Mouse (Mus musculus) heart, postnatal 4 days (tissue): Measurements from ENCODE around the gene Mrrf. TPM values are rescaled to one million over a fixed set of nuclear protein-coding genes. Genes with fewer than 3 reads are reported as not detected.
"Not testable (repeated sequence)": the region's sequence is repeated elsewhere in the genome, so short reads cannot be mapped to it uniquely, and the experiment has no call there.

Experiments used
- DNase-seq: peaks from one replicate; pipeline ENCODE4 v3.0.0; 2021
- total RNA-seq, 2 experiments: library from RNA; stranded (reverse); gene quantifications; 2 replicates each; pipeline ENCODE4 v1.2.3; 2021

Gene Mrrf
- total RNA-seq, 2 experiments from 2014 or later: 37.3 to 39.1 TPM

GRCm38 (mm10) chr2:36135887-36136286 is 302 bp upstream of the Mrrf start:
- no peak for DNase-seq

- DNase-seq: no peak
Observed at GRCm38 (mm10) chr2:36139096-36139495, 2.9 kb downstream of the Mrrf start.

- DNase-seq: no peak
Observed at GRCm38 (mm10) chr2:36148876-36149365, 12.7 kb downstream of the Mrrf start.

GRCm38 (mm10) chr2:36152401-36152800 is 16.2 kb downstream of the Mrrf start:
- not testable (repeated sequence) for DNase-seq

- no peak for DNase-seq
Observed at GRCm38 (mm10) chr2:36157461-36157860, 21.3 kb downstream of the Mrrf start.

- no peak for DNase-seq
Observed at GRCm38 (mm10) chr2:36159336-36159735, 23.1 kb downstream of the Mrrf start.

- DNase-seq: no peak
Observed at GRCm38 (mm10) chr2:36167990-36168618, 31.9 kb downstream of the Mrrf start.

- DNase-seq: no peak
Observed at GRCm38 (mm10) chr2:36169176-36169575, 33.0 kb downstream of the Mrrf start.

GRCm38 (mm10) chr2:36172136-36172535 is 35.9 kb downstream of the Mrrf start:
- no peak for DNase-seq

- DNase-seq: no peak
Observed at GRCm38 (mm10) chr2:36172574-36172973, 36.4 kb downstream of the Mrrf start.

GRCm38 (mm10) chr2:36179487-36179886 is 43.3 kb downstream of the Mrrf start:
- no peak for DNase-seq

- not testable (repeated sequence) for DNase-seq
Observed at GRCm38 (mm10) chr2:36181587-36182368, 45.6 kb downstream of the Mrrf start.

GRCm38 (mm10) chr2:36183278-36183677 is 47.1 kb downstream of the Mrrf start:
- DNase-seq: peak; percentile 61

GRCm38 (mm10) chr2:36184192-36184591 is 48.0 kb downstream of the Mrrf start:
- DNase-seq: no peak

GRCm38 (mm10) chr2:36184876-36185275 is 48.7 kb downstream of the Mrrf start:
- DNase-seq: no peak

GRCm38 (mm10) chr2:36189200-36189599 is 53.0 kb downstream of the Mrrf start:
- not testable (repeated sequence) for DNase-seq

- no peak for DNase-seq
Observed at GRCm38 (mm10) chr2:36191098-36191941, 55.1 kb downstream of the Mrrf start.

- no peak for DNase-seq
Observed at GRCm38 (mm10) chr2:36197021-36197420, 60.8 kb downstream of the Mrrf start.

GRCm38 (mm10) chr2:36197919-36198881 is 62.0 kb downstream of the Mrrf start:
- DNase-seq: peak; percentile 67

- no peak for DNase-seq
Observed at GRCm38 (mm10) chr2:36198882-36199262, 62.7 kb downstream of the Mrrf start.

- no peak for DNase-seq
Observed at GRCm38 (mm10) chr2:36200813-36201212, 64.6 kb downstream of the Mrrf start.
